8 mouse cellular contexts compared by ENCODE assay signal in the genomic region with DNA sequence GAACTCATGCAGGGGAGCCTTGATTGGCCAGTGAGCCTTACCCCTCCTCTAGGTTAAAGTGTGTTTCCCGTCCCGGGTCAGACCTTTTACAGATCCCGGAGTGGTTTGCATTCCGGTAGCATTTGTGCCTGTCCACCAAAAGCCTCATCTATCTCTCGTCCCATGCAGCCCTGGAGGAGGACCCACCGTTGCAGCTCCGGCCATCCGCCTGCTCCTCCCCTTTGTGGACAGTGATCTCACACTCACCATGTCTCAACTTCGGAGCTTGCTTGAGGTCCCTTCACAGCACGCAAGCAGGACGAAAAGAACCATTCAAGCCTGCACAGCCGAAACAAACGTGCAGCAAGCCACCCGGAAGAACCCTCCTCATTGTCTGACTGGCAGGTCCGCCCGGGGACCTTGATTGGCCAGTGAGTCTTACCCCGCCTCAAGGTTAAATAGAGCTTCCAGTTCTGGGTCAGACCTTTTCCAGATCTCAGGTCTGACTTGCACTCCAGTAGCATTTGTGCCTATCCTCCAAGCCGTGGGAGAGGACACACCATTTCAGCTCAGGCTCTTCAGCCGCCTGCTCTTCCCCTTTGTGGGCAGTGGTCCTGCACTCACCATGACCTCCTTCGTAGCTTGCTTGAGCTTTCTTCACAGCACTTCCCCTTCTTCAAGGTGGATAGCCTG.
A peak's percentile ranks its signal among the peaks of the same experiment; 100 is the strongest.
DNase-seq lines count a peak whose midpoint lies in the region; ATAC-seq lines count a peak whose summit lies in the region.

No protein-coding gene starts in this region.

- peak overlapping the region; percentile 67 for H3K9ac ChIP-seq in hindbrain, embryonic 15.5 days

- H3K9me3 ChIP-seq in hindbrain, embryonic 15.5 days: no peaks in the 10 kb centered on the region

- H3K4me3 ChIP-seq in hindbrain, embryonic 15.5 days: peak overlapping the region; percentile 79

- H3K4me2 ChIP-seq in hindbrain, embryonic 15.5 days: peak overlapping the region; percentile 87

- ATAC-seq in hindbrain, embryonic 15.5 days (ENCODE audit: low FRiP score, low read depth): peak; percentile 100

- H3K27me3 ChIP-seq in hindbrain, embryonic 15.5 days: no peaks in the 10 kb centered on the region

- peak; percentile 75 for DNase-seq in T-cell, adult 2 months (ENCODE audit: low spot score)
- peak; percentile 78 to 80 for DNase-seq in cerebellum, postnatal 36 days
- DNase-seq in frontal cortex, postnatal 36 days (ENCODE audit: low spot score in 2 of 2): peak; percentile 82 to 89
- DNase-seq in left cerebral cortex, adult 11 months (ENCODE audit: low spot score): peak; percentile 76
- peak; percentile 85 to 88 for DNase-seq in lung, postnatal 4 days
- peak; percentile 49 for DNase-seq in retina, postnatal 7 days (ENCODE audit: low read depth, low spot score)
- DNase-seq in urinary bladder, adult 2 months (ENCODE audit: low spot score): peak; percentile 58

- H3K27ac ChIP-seq in hindbrain, embryonic 15.5 days (replicated peaks): peak overlapping the region; percentile 87

- peaks cover 16% of the 10 kb centered on the region for H3K36me3 ChIP-seq in hindbrain, embryonic 15.5 days

- 1% methylated on average over 20 of the region's 20 CpGs for WGBS in hindbrain, embryonic 15.5 days

- peaks cover 16% of the 10 kb centered on the region for H3K4me1 ChIP-seq in hindbrain, embryonic 15.5 days (replicated peaks)

Comparison
In these comparisons a context has a peak if more than half of its experiments do, and no peak if none do; other contexts are left out.
1. Peak in every context shown above with its lines: DNase-seq, ATAC-seq, H3K4me3 ChIP-seq and H3K27ac ChIP-seq.